Mouse (Mus musculus) midbrain, embryonic 16.5 days (tissue): ENCODE measurements around the gene Rbfox1. TPM values are rescaled to one million over a fixed set of nuclear protein-coding genes. Genes with fewer than 3 reads are reported as not detected.

Experiments
- ATAC-seq: fragments of 200-750 bp; cut with Nextera tagmentation; 2 replicates; pipeline ENCODE4 v1.8.0; 2017; ENCODE audit warnings: moderate TSS enrichment
- H3K27ac ChIP-seq: fragments of 300-500 bp; sonication (generic); 2 replicates; pipeline ENCODE4 v1.5.1; 2014; ENCODE audit warnings: mild to moderate bottlenecking, low read length, mixed read lengths
- H3K27me3 ChIP-seq: fragments of 300-500 bp; sonication (generic); 2 replicates; pipeline ENCODE4 v1.6.1; 2014; ENCODE audit warnings: low read depth, low read length, mixed read lengths; ENCODE audit not compliant: control insufficient read depth, insufficient read depth
- H3K36me3 ChIP-seq: fragments of 300-500 bp; sonication (generic); 2 replicates; pipeline ENCODE4 v1.6.1; 2014; ENCODE audit warnings: mild to moderate bottlenecking, low read length, moderate library complexity, mixed read lengths; ENCODE audit not compliant: control insufficient read depth, insufficient read depth
- H3K4me1 ChIP-seq: fragments of 300-500 bp; sonication (generic); 2 replicates; pipeline ENCODE4 v1.6.1; 2014; ENCODE audit warnings: mild to moderate bottlenecking, low read length, mixed read lengths; ENCODE audit not compliant: control insufficient read depth, insufficient read depth
- H3K4me2 ChIP-seq: fragments of 300-500 bp; sonication (generic); 2 replicates; pipeline ENCODE4 v1.6.1; 2014; ENCODE audit warnings: mild to moderate bottlenecking, low read length, mixed read lengths
- H3K4me3 ChIP-seq: fragments of 300-500 bp; sonication (generic); 2 replicates; pipeline ENCODE4 v1.5.1; 2014; ENCODE audit warnings: low read depth, mild to moderate bottlenecking, low read length, moderate library complexity, mixed read lengths
- H3K9ac ChIP-seq: fragments of 300-500 bp; sonication (generic); 2 replicates; pipeline ENCODE4 v1.6.1; 2014; ENCODE audit warnings: low read depth, low read length, mixed read lengths
- H3K9me3 ChIP-seq: fragments of 300-500 bp; sonication (generic); replicated peaks from 2 replicates; pipeline ENCODE4 v1.6.1; 2014; ENCODE audit warnings: mild to moderate bottlenecking, low read length, mixed read lengths; ENCODE audit not compliant: control insufficient read depth, poor library complexity, severe bottlenecking
- WGBS: fragments of 180-500 bp; shearing (Covaris S2); extraction: QIAGEN DNeasy Blood & Tissue Kit; methylation state at CpG from one replicate; pipeline ENCODE4 v1.1.7; 2014; 5-methylcytosine and 5-hydroxymethylcytosine counted together
- polyA plus RNA-seq: library from polyadenylated mRNA; unstranded; fragments of >200 nt; fragmentation: Nextera tagmentation; extraction: Ambion mirVana; gene quantifications from 2 replicates; pipeline ENCODE4 v1.2.1, GENCODE M21; 2015

The Rbfox1 gene
- polyA plus RNA-seq, 1 experiment from 2014 or later, result 259 TPM

DNA sequence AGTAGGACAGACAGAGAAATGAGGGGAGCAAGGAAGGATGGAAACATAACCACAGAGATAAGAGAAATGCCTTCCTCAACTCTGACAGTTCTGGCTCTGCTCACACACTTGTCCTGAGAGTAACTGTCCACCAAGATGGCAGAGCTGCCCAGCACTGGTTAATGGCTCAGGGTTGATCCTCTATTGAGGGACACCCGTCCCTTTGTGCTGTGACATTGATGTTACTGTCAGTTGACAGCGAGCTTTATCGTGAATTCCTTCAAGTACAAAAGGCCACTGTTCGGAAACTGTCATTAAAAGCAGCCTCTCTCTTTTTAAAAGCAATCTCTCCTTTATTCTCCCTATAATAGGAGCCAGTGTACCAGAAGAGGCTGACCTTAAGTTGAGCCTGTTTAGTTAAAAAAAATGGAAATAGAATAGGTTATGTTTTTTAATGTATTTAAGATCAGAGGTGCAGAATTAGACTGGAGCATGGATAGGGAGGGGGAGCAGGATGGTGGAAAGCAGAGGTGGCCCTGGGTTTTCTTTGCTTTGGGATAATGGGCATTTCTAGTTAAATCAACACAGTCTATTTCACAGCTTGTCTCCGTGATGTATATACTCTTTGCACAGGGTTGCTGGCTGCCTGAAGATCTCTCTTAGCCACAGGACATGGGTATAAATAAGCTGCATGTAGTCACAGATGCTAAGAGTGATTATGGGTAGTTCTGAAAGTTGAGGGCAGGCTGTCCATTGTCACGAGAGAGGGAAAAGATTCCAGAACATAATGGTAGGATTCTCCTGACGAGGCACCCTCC is 212.3 kb downstream of the Rbfox1 start:
- Histone ChIP-seq H3K9ac (no peak overlapping the region), H3K36me3 (no peaks in the 10 kb centered on the region), H3K9me3 (no peaks in the 10 kb centered on the region), H3K4me3 (no peak overlapping the region), H3K4me2 (no peak overlapping the region), H3K27me3 (no peaks in the 10 kb centered on the region), H3K27ac (no peak overlapping the region), H3K4me1 (peaks cover 4% of the 10 kb centered on the region)
- ATAC-seq, result 0 out of 2 replicates have a peak, but pooled peaks have one; percentile 32
- WGBS, result 16% methylated on average over 7 of the region's 7 CpGs

DNA sequence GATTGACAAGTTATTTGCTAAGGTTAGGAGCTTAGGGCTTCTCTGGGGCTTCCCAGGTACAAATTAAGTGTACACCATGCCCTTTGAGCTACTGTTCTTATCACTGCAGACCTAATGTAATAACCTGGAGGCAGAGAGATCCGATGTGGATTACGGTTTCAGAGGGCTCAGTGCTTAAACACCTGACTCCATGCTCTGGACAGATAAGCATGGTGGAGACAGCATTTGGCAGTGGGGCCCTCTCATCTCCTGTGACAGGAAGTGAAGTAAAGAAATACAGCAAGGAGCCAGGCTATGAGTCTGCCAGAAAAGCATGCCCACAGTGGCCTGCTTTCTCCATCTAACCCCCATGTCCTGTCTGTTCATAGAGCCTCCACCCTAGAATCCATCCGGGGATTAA is 213.0 kb downstream of the Rbfox1 start:
- no peak overlapping the region for H3K27ac ChIP-seq
- H3K9me3 ChIP-seq, result no peaks in the 10 kb centered on the region
- no peak for ATAC-seq
- no peak overlapping the region for H3K4me3 ChIP-seq
- no peaks in the 10 kb centered on the region for H3K36me3 ChIP-seq
- H3K9ac ChIP-seq, result no peak overlapping the region
- H3K4me2 ChIP-seq, result no peak overlapping the region
- H3K4me1 ChIP-seq, result peaks cover 4% of the 10 kb centered on the region
- H3K27me3 ChIP-seq, result no peaks in the 10 kb centered on the region
- WGBS, result 76% methylated on average over 3 of the region's 3 CpGs

DNA sequence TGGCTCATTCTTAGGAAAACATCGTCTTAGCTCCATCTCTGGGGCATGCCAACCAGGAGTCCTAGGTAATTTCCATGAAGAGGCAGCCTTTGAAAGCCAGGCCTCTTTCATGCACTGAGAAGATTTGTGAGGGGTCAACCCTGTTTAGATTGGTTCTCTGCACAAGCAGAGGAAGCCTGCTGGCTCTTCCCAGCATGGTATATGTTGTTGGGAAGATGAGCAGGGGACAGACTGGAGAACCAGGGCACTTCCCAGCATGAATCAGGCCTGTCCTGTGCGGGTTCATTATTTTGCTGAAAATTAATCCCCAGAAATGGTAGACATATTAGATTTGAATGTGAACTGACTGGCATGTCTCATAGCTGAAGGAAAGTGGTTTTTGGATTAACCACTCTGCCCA is 214.4 kb downstream of the Rbfox1 start:
- Histone ChIP-seq H3K27me3 (no peaks in the 10 kb centered on the region), H3K4me1 (peaks cover 4% of the 10 kb centered on the region), H3K9me3 (no peaks in the 10 kb centered on the region), H3K27ac (no peak overlapping the region), H3K4me3 (no peak overlapping the region), H3K9ac (no peak overlapping the region), H3K36me3 (no peaks in the 10 kb centered on the region), H3K4me2 (no peak overlapping the region)
- WGBS, result 53% methylated on average over 2 of the region's 2 CpGs
- no peak for ATAC-seq

DNA sequence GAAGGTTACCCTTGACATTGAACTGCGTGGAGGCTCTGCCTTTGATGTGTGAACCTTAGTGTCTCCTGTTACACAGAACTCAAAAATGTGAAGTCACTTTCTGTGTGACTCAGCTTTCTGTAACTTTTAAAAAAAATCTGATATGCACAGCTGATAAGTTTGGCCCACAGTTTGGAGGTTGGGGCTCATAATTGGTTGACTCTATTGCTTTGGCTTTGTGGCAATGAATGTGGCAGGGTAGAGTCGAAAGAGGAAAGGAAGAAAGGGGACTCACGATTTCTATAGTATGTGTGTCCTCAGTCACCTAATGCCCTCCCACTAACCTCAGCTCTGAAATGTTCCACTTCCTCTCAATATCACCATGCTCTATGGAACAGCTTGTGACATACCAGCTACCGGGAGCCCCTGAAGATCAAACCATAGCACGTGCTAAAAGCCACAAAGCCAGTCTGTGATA is 215.3 kb downstream of the Rbfox1 start:
- no peak for ATAC-seq
- Histone ChIP-seq H3K27me3 (no peaks in the 10 kb centered on the region), H3K4me3 (no peak overlapping the region), H3K36me3 (no peaks in the 10 kb centered on the region), H3K4me1 (peaks cover 4% of the 10 kb centered on the region), H3K27ac (no peak overlapping the region), H3K4me2 (no peak overlapping the region), H3K9ac (no peak overlapping the region), H3K9me3 (no peaks in the 10 kb centered on the region)
- 84% methylated on average over 5 of the region's 5 CpGs for WGBS

DNA sequence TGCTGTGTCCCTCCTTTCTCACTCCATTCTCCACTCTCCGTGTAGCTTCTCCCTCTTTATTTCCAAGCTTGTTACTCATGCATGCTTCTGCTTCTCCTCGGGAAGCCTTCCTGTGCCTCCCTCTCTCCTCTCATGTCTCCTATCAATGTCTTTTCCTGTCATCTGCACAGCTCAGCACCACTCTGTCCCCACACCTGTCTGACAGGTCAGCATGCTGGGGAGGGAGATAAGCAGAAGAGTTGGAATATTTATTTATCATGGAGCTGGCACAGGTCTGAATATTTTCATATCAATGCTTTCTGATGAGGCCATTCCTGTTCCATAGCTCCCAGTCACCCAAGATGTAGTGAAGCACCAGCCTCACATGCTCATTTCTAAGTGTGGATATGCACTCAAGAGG is 218.6 kb downstream of the Rbfox1 start:
- no peak overlapping the region for H3K4me2 ChIP-seq
- no peak for ATAC-seq
- no peaks in the 10 kb centered on the region for H3K27me3 ChIP-seq
- no peak overlapping the region for H3K4me3 ChIP-seq
- H3K27ac ChIP-seq, result no peak overlapping the region
- no peak overlapping the region for H3K9ac ChIP-seq
- no peaks in the 10 kb centered on the region for H3K9me3 ChIP-seq
- H3K36me3 ChIP-seq, result no peaks in the 10 kb centered on the region
- WGBS, result 61% methylated on average over 2 of the region's 2 CpGs
- no peaks in the 10 kb centered on the region for H3K4me1 ChIP-seq

DNA sequence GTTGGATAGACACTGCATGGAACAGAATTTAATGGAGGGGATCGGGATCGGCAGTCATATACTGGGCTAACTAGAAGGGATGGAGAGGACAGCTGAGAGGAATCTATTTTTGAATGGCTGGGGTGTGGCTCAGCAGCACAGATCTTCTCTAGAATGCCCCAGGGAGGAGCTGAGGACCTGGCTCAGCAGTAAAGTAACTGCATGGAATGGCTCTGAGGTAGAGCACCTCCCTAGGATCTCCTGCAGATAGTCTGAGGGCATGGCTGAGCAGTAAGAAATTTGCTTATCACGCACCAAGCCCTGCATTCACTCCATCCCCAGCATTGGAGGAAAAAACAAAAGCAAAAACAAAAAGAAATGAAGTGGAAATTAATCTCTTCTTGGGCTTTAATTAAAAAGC is 225.0 kb downstream of the Rbfox1 start:
- no peaks in the 10 kb centered on the region for H3K9me3 ChIP-seq
- no peak overlapping the region for H3K4me3 ChIP-seq
- peaks cover 5% of the 10 kb centered on the region for H3K4me1 ChIP-seq
- no peaks in the 10 kb centered on the region for H3K27me3 ChIP-seq
- H3K9ac ChIP-seq, result no peak overlapping the region
- whole genome bisulfite sequencing, result 91% methylated on average over 3 of the region's 3 CpGs
- H3K36me3 ChIP-seq, result no peaks in the 10 kb centered on the region
- no peak for ATAC-seq
- no peak overlapping the region for H3K4me2 ChIP-seq
- H3K27ac ChIP-seq, result no peak overlapping the region

DNA sequence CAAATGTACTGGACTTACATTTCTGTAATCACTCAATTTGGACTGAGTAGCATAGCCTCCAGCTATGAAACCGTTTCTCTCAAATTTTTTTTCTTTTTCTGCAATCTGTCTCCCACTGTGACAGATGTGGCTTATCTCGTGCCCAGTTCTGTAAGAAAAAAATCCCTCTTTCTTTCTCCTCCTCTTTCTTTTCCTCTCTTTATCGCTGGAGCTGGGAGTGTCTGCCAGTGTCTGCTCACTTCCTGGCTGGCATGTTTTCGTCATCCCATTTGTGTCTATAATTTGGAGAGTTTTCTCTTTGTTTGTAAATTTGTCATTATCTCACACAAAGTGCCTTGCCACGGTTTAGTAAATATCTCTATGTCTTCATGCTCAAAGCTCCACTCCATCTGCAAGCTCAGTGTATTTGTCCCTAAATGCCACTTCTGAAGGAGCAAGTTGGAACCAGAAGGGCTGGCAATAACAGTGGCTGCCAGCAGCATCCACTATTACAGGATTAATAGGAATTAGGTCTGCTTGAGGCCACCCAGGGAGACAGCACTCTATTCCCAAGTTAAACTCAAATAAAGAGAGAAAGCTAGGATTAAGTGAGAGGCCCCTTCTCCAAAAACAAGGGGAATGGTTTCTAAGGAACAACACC is 228.8 kb downstream of the Rbfox1 start:
- H3K4me1 ChIP-seq, result peaks cover 5% of the 10 kb centered on the region
- 0 out of 2 replicates have a peak overlapping the region, but pooled peaks have one; percentile 13 for H3K27ac ChIP-seq
- no peak overlapping the region for H3K4me2 ChIP-seq
- no peak overlapping the region for H3K4me3 ChIP-seq
- H3K9ac ChIP-seq, result no peak overlapping the region
- WGBS, result 16% methylated on average over 5 of the region's 5 CpGs
- H3K9me3 ChIP-seq, result no peaks in the 10 kb centered on the region
- ATAC-seq, result no peak
- H3K36me3 ChIP-seq, result no peaks in the 10 kb centered on the region
- no peaks in the 10 kb centered on the region for H3K27me3 ChIP-seq

DNA sequence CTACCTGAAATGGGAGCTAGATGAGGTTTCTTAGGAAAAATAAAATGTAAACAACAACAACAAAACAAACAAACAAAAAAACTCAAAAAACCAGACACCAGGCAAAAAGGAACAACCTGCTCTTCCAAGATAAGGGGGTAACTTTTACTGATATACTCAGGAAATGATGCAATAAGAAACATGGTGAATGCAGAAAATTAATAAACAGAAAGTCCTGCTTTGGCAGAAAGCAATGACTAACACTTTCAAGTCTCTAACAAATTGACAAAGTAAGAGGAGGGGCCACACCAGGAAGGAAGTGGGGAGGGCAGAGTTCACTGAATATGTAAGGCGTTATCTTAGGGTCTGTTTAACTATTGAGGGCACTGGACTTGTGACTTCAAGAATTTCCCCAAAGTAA is 234.3 kb downstream of the Rbfox1 start:
- H3K9ac ChIP-seq, result no peak overlapping the region
- H3K4me1 ChIP-seq, result no peaks in the 10 kb centered on the region; the same call in 1 of the 2 replicates
- H3K4me2 ChIP-seq, result no peak overlapping the region
- H3K9me3 ChIP-seq, result no peaks in the 10 kb centered on the region; the same call in 1 of the 2 replicates
- H3K27me3 ChIP-seq, result no peaks in the 10 kb centered on the region
- 63% methylated on average over 1 of the region's 1 CpGs for WGBS
- no peak overlapping the region for H3K27ac ChIP-seq
- no peaks in the 10 kb centered on the region for H3K36me3 ChIP-seq
- H3K4me3 ChIP-seq, result no peak overlapping the region
- ATAC-seq, result no peak

DNA sequence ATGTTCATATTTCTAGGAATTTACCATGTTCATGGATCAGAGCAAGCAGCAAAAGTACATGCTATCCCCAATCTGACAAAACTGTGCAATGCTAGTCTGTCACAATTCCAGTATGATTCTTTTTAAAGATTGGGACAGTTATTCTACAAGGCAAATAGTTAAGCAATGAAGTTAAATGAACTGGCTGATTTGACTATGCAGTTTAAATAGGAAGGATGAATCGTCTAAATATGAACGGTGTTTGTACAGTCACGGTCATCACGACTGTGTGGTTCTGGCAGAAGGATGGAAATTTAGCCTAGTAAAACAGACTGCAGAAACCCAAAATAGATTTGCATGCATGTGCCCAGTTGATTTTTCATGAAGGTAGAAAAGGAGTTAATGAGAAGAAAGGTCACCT is 236.1 kb downstream of the Rbfox1 start:
- Histone ChIP-seq H3K27ac (no peak overlapping the region), H3K4me3 (no peak overlapping the region), H3K9ac (no peak overlapping the region), H3K27me3 (no peaks in the 10 kb centered on the region), H3K4me1 (no peaks in the 10 kb centered on the region; the same call in 1 of the 2 replicates), H3K36me3 (no peaks in the 10 kb centered on the region), H3K9me3 (no peaks in the 10 kb centered on the region; the same call in 1 of the 2 replicates), H3K4me2 (no peak overlapping the region)
- 97% methylated on average over 4 of the region's 4 CpGs for WGBS
- no peak for ATAC-seq
